Mouse (Mus musculus) C2C12 (cell line): ENCODE data around the gene Rad51b.

Experiments
- CEBPB ChIP-seq: IDR thresholded peaks from one replicate; pipeline ENCODE4 v1.6.1; 2011; ENCODE audit warnings: low read depth, mild to moderate bottlenecking, control low read depth, moderate library complexity
- MAX ChIP-seq: IDR thresholded peaks from one replicate; pipeline ENCODE4 v1.6.1; 2011; ENCODE audit warnings: mild to moderate bottlenecking, control low read depth
- USF1 ChIP-seq: IDR thresholded peaks from one replicate; pipeline ENCODE4 v1.6.1; 2011; ENCODE audit warnings: low read depth, mild to moderate bottlenecking, control low read depth, moderate library complexity

DNA sequence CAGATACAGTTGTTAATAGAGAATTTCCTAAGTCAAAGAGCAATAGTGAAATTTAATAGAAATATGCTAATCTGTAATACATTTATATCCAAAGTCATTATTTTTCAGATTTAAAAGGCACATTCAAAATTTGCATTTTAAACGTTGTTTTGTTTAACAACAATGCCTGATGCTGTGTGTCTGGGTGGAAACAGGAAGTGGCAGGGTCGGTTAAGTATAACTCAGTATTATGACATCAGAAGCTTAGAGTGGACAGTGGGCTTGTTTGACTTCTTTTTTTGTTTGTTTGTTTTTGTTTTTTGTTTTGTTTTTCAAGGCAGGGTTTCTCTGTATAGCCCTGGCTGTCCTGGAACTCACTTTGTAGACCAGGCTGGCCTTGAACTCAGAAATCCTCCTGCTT is 147.6 kb downstream of the Rad51b start:
- TF ChIP-seq USF1 (no peak), MAX (no peak), CEBPB (no peak)
